Mouse (Mus musculus) embryonic facial prominence, embryonic 15.5 days (tissue): ENCODE data around the gene Zfp385b. TPM values are rescaled to one million over a fixed set of nuclear protein-coding genes. Genes with fewer than 3 reads are reported as not detected.

Experiments
- ATAC-seq: fragments of 200-750 bp; cut with Nextera tagmentation; 2 replicates; pipeline ENCODE4 v1.8.0; 2017; ENCODE audit warnings: low read depth, moderate TSS enrichment; ENCODE audit not compliant: insufficient number of reproducible peaks, low FRiP score, low TSS enrichment
- H3K27ac ChIP-seq: fragments of 300-500 bp; sonication (generic); replicated peaks from 2 replicates; pipeline ENCODE4 v1.5.1; 2015; ENCODE audit warnings: mild to moderate bottlenecking, inconsistent platforms
- H3K27me3 ChIP-seq: fragments of 300-500 bp; sonication (generic); 2 replicates; pipeline ENCODE4 v1.6.1; 2015; ENCODE audit warnings: inconsistent platforms
- H3K36me3 ChIP-seq: fragments of 300-500 bp; sonication (generic); 2 replicates; pipeline ENCODE4 v1.6.1; 2015; ENCODE audit warnings: mild to moderate bottlenecking, inconsistent platforms
- H3K4me1 ChIP-seq: fragments of 300-500 bp; sonication (generic); 2 replicates; pipeline ENCODE4 v1.6.1; 2015; ENCODE audit warnings: inconsistent platforms
- H3K4me2 ChIP-seq: fragments of 300-500 bp; sonication (generic); replicated peaks from 2 replicates; pipeline ENCODE4 v1.6.1; 2015; ENCODE audit warnings: mild to moderate bottlenecking, inconsistent platforms
- H3K4me3 ChIP-seq: fragments of 300-500 bp; sonication (generic); replicated peaks from 2 replicates; pipeline ENCODE4 v1.5.1; 2015; ENCODE audit warnings: mild to moderate bottlenecking, inconsistent platforms
- H3K9ac ChIP-seq: fragments of 300-500 bp; sonication (generic); 2 replicates; pipeline ENCODE4 v1.6.1; 2015; ENCODE audit warnings: inconsistent platforms
- H3K9me3 ChIP-seq: fragments of 300-500 bp; sonication (generic); replicated peaks from 2 replicates; pipeline ENCODE4 v1.6.1; 2016; ENCODE audit warnings: inconsistent platforms
- WGBS: fragments of 180-500 bp; shearing (Covaris S2); methylation state at CpG from one replicate; pipeline ENCODE4 v1.1.7; 2015; 5-methylcytosine and 5-hydroxymethylcytosine counted together
- polyA plus RNA-seq: library from polyadenylated mRNA; unstranded; fragments of >200 nt; fragmentation: Nextera tagmentation; extraction: Ambion mirVana; gene quantifications from 2 replicates; pipeline ENCODE4 v1.2.1, GENCODE M21; 2015

The Zfp385b gene
- polyA plus RNA-seq: 10.4 and 11.0 TPM in 2 replicates

DNA sequence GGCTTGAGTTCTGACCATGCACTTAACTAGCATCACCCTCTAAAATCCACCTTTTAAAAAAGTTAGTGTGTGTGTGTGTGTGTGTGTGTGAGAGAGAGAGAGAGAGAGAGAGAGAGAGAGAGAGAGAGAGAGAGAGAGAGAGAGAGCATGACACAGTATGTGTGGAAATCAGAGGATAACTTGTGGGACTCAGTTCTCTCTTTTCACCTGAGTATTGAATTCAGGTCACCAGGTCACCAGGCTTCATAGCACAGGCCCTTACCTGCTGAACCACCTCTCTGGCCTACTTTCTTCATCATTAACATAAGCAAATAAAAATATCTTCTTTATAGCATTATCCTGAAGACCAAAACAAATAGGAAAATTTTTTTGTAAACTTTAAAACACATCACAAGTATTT is at the start of gene Zfp385b:
Gene Zfp385b (minus strand): TSS at position 101 of the 400 bp plus-strand sequence.
- no peaks in the 10 kb centered on the region for H3K9me3 ChIP-seq
- no peak within 1 kb of the TSS for H3K4me3 ChIP-seq
- no peaks in the 10 kb centered on the region for H3K36me3 ChIP-seq
- no peak within 1 kb of the TSS for H3K4me2 ChIP-seq
- no peak within 1 kb of the TSS for H3K9ac ChIP-seq
- peaks cover 5% of the 10 kb centered on the region; the same call in 1 of the 2 replicates for H3K4me1 ChIP-seq
- no peak within 1 kb of the TSS for H3K27ac ChIP-seq
- no peak for ATAC-seq
- H3K27me3 ChIP-seq: peaks cover 22% of the 10 kb centered on the region; the same call in 1 of the 2 replicates

DNA sequence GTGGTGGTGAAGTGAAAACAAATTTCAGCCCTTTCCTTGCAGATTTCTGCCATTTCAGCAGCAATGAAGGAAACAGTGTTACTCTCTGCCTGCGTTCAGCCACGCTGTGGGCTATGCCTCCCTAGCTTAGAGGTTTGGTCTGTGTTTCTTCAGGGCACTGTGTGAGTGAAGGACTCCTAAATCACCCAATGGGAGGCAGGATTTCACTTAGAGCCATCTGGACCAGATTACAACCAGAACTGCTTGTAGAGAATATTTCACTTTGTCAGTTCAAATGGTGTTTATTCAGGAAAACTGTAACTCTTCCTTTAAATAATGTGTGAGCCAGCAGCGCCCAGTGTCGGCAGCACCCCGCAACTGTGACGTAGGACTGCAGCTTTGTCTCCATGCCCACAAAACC is 44.5 kb upstream of the Zfp385b start:
- WGBS: 35% methylated on average over 6 of the region's 6 CpGs
- H3K9me3 ChIP-seq: no peaks in the 10 kb centered on the region
- peaks cover 12% of the 10 kb centered on the region; the same call in 1 of the 2 replicates for H3K4me1 ChIP-seq
- peak overlapping the region; percentile 34 for H3K4me3 ChIP-seq
- peak overlapping the region; percentile 47 for H3K4me2 ChIP-seq
- peak; percentile 87 for ATAC-seq
- H3K27ac ChIP-seq: peak overlapping the region; percentile 87
- H3K27me3 ChIP-seq: no peaks in the 10 kb centered on the region
- H3K36me3 ChIP-seq: no peaks in the 10 kb centered on the region
- no peak overlapping the region; the same call in 1 of the 2 replicates for H3K9ac ChIP-seq

DNA sequence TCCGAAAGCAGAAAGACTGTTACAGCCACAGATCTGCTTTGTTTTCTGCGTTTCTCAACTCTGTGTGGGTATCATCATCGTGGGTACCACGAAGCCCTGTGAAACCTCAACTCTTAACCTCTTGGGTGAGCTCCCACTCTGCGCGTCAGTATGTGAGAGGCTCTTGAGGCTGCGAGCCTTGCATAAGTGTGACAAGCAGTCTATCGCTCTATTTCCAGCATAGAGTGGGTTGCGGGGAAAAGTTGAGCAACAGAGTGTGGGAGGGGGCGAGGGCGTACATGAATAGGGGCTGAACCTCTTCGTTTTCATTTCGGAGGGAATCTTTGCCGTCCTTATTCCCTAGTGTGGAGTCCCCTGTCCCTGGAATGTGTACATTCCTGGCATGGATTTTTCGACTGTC is 44.1 kb upstream of the Zfp385b start:
- Histone ChIP-seq H3K4me1 (peaks cover 12% of the 10 kb centered on the region; the same call in 1 of the 2 replicates), H3K27ac (peak overlapping the region; percentile 87), H3K4me3 (peak overlapping the region; percentile 34), H3K9me3 (no peaks in the 10 kb centered on the region), H3K36me3 (no peaks in the 10 kb centered on the region), H3K27me3 (no peaks in the 10 kb centered on the region), H3K9ac (no peak overlapping the region; the same call in 1 of the 2 replicates), H3K4me2 (peak overlapping the region; percentile 47)
- ATAC-seq: peak; percentile 72
- WGBS: 43% methylated on average over 15 of the region's 15 CpGs

DNA sequence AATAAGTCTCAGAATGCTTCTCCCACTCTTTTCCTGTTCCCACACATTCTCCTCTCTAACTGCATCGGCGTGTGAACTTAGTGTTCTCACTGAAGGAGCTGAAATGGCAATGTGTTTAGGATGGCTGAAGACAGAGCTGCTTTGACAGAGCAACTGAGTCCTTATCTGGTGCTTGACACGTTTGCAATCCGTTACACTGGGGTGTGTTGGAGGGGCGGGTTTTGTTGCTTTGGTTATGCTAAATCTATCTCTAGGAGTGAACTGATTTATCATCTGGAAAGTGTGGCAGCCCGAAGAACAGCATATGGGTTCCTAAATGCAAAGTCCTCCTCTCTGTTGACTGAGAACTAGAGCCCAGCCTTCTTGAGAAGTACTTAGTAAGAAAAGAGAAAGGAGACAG is 22.0 kb upstream of the Zfp385b start:
- no peak for ATAC-seq
- H3K27me3 ChIP-seq: no peaks in the 10 kb centered on the region
- no peaks in the 10 kb centered on the region for H3K4me1 ChIP-seq
- H3K36me3 ChIP-seq: no peaks in the 10 kb centered on the region
- H3K9me3 ChIP-seq: no peaks in the 10 kb centered on the region
- no peak overlapping the region for H3K9ac ChIP-seq
- 60% methylated on average over 6 of the region's 6 CpGs for WGBS
- no peak overlapping the region for H3K4me2 ChIP-seq
- H3K4me3 ChIP-seq: no peak overlapping the region
- H3K27ac ChIP-seq: no peak overlapping the region

DNA sequence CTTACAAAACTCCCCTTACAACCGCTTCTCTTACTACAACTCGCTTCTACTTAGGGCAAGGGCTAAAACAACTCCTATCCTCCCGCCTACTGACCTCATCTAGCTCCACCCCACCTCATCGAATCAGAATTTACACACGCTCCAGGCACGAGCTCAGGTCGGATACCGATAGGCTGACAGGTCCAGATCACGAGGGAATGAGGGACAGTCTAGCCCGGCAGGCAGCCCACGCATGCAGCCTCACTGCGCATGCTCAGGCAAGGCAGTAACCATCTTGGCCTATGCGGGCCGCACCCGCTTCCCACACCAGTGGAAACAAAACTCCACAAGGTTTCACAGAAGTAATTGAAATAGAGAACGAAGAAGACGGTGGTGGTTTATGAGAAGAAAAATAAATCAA is 20.1 kb upstream of the Zfp385b start:
- no peak for ATAC-seq
- 86% methylated on average over 17 of the region's 17 CpGs for WGBS
- H3K27ac ChIP-seq: no peak overlapping the region

DNA sequence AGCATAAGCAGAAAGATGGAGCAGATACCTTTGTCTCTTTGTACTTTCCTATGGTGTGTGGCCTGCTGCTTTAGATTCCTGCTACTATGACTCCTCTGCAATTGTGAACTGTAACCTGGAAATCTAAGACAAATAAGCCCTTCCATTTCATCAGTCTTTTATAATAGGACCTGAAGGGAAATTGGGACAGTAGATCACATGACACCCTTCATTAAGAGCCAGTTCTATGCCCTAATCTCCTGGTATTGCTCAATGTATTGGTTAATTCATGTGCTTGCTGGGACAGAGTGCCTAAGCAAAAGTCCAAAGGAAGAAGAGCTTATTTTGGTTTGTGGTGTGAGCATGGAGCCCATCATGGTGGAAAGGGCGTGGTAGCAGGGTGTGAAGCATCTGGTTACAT is 19.2 kb upstream of the Zfp385b start:
- ATAC-seq: no peak
- WGBS: 87% methylated on average over 1 of the region's 1 CpGs
- H3K36me3 ChIP-seq: no peaks in the 10 kb centered on the region

More for the DNA sequence above, 20.1 kb upstream of the Zfp385b start:
- no peak overlapping the region for H3K4me2 ChIP-seq
- H3K9ac ChIP-seq: no peak overlapping the region
- no peaks in the 10 kb centered on the region for H3K4me1 ChIP-seq
- no peaks in the 10 kb centered on the region for H3K36me3 ChIP-seq
- no peak overlapping the region for H3K4me3 ChIP-seq
- H3K27me3 ChIP-seq: no peaks in the 10 kb centered on the region
- no peaks in the 10 kb centered on the region for H3K9me3 ChIP-seq

DNA sequence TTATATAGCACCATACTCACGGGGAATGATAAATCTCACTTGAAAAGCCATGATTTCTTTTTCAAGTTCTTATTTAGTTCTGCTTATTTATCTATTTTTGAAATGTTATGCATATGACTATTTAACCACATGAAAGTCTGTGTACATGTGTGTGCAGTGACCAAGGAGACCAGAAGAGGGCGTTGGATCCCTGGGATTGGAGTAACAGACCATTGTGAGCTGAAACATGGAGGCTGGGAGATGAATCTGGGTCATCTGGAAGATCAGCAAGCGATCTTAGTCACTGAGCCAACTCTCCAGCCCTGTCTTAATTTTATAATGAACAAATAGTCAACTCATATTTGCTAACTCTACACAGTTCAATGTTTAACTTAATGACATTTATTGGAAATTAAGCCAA is 16.3 kb upstream of the Zfp385b start:
- Histone ChIP-seq H3K27ac (no peak overlapping the region), H3K4me2 (no peak overlapping the region), H3K4me3 (no peak overlapping the region), H3K36me3 (no peaks in the 10 kb centered on the region), H3K27me3 (no peaks in the 10 kb centered on the region), H3K9me3 (no peaks in the 10 kb centered on the region), H3K4me1 (no peaks in the 10 kb centered on the region), H3K9ac (no peak overlapping the region)
- WGBS: 58% methylated on average over 3 of the region's 3 CpGs
- ATAC-seq: no peak

More for the DNA sequence above, 19.2 kb upstream of the Zfp385b start:
- H3K27me3 ChIP-seq: no peaks in the 10 kb centered on the region
- H3K4me2 ChIP-seq: no peak overlapping the region
- H3K27ac ChIP-seq: no peak overlapping the region
- no peaks in the 10 kb centered on the region for H3K4me1 ChIP-seq
- H3K9ac ChIP-seq: no peak overlapping the region
- no peaks in the 10 kb centered on the region for H3K9me3 ChIP-seq
- no peak overlapping the region for H3K4me3 ChIP-seq

DNA sequence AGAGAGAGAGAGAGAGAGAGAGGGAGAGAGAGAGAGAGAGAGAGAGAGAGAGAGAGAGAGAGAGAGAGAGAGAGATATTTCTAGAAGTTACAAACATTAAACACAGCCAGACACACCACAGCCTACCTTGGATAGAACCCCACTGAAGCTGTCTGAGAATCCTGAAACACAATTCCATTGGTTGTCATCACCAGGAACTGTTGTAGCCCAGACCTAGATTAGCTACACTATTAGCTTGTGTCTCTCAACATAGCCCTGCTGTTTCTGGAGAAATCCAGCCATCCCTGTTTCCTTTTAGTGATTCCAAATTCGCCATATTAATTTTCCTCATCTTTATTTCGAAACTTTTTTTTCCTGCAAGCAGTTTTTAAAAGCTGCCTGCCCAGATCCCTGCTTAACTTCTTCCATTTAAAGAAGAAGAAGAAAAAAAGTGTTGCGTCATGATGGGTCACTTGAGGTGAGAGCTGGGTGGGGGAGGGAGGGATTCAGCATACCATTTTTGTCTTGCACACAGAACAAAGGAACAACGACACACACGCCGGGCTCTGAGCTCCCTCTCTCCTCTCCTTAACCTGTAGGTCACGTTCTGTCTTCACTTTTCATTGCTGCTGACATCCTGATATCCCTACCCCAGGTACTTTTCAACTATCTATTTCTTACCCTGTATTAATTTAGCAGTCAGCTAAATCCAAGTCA is 6.8 kb upstream of the Zfp385b start:
- ATAC-seq: no peak
- Histone ChIP-seq H3K4me3 (no peak overlapping the region), H3K27me3 (no peaks in the 10 kb centered on the region), H3K4me1 (no peaks in the 10 kb centered on the region), H3K27ac (no peak overlapping the region), H3K9ac (no peak overlapping the region), H3K9me3 (no peaks in the 10 kb centered on the region), H3K36me3 (no peaks in the 10 kb centered on the region), H3K4me2 (no peak overlapping the region)
- 44% methylated on average over 7 of the region's 7 CpGs for WGBS

DNA sequence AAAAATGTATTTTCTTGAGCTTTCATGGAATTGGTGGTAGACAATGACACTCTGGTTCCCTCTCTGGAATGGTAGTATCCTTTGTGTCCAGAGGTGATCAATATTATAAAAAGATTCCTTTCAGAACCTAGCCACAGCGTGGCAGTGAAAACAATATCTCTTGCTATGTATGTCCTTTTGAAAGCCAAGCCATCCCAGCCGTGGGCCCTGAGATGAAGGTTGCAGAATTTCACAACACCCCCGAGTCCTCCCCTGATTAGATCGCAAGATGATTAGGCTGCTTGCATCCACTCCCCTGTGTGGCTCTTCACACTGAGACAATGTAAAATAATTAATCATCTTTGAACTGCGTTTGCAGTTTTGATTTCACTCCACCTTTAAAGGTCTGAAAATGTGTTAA is 3.6 kb upstream of the Zfp385b start:
- Histone ChIP-seq H3K4me3 (no peak overlapping the region), H3K9ac (no peak overlapping the region), H3K9me3 (no peaks in the 10 kb centered on the region), H3K27ac (no peak overlapping the region), H3K4me1 (no peaks in the 10 kb centered on the region), H3K27me3 (peaks cover 2% of the 10 kb centered on the region; the same call in 1 of the 2 replicates), H3K36me3 (no peaks in the 10 kb centered on the region), H3K4me2 (no peak overlapping the region)
- WGBS: 77% methylated on average over 5 of the region's 5 CpGs
- no peak for ATAC-seq

DNA sequence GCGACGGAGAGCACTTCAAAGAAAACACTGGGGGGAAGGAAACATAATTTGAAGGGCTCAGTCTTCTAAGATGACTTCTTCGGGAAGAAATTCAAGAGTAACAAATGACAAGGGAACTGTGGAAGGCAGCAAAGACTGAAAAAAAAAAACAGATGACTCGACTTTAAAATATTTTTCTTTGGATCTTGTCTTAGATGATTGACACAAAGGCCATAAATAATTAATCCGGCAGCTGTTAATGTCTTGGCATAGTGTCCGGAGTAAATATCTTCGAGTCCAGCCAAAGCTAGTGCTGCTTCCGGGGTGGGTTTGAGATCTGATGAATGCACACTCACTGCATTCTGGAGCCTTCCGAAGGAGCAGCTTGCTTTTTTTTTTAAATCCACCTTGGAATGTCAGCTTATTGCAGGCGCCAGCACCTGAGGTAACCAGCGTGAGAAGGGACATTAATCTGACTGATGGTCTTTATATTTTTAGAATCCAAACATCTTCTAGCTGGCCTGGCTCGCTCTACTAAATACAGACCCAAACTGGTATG is 2.0 kb downstream of the Zfp385b start:
- no peak overlapping the region; the same call in 1 of the 2 replicates for H3K9ac ChIP-seq
- H3K27me3 ChIP-seq: peaks cover 30% of the 10 kb centered on the region
- 21% methylated on average over 12 of the region's 12 CpGs for WGBS

DNA sequence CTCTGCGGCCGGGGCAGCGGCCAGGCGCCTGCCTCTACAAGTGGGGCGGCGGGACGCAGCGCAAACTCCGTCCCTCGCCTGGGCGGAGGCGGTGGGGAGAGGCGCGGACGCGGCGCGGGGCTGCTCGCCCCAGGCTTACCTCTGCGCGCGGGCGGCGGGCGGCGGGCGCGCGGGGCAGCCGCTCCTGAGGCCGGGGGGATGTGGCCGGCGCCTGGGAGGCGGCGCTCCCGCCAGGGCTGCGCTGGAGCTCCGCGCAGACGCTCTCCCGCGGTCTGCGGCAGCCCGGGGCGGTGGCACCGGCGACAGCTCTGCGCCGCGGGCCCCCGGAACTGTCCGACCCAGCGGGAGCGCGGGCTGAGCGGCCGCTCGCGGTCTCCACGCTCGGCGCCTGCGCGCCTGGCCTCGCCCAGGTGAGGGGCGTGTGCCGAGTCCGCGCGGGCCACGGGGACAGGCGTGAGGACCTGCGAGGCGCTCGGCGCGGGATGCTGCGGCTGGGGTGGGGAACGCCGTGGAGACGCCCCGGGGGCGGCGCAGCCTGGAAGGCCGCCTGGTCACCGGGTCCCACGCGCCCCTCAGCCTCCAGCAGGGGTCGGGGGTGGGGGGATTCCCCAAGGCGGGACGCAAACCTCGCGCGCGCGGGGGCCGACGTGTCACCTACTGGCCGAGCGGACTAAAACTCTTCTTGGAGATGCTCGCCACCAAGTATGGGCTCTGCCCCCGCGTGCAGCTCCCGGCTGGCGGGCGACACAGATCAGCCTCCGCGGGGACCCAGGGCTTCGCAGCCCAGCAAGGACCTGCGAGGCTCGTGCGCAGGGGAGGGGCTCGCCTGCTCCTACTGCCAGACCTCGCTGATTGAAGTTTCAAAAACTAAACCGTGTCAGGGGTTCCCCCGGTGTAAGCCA is 2.8 kb downstream of the Zfp385b start:
- H3K36me3 ChIP-seq: no peaks in the 10 kb centered on the region
- H3K27ac ChIP-seq: no peak overlapping the region
- peak overlapping the region; percentile 63 for H3K4me3 ChIP-seq
- peak overlapping the region; percentile 31 for H3K9ac ChIP-seq
- H3K27me3 ChIP-seq: peaks cover 30% of the 10 kb centered on the region
- ATAC-seq: peak; percentile 81
- peaks cover 5% of the 10 kb centered on the region; the same call in 1 of the 2 replicates for H3K4me1 ChIP-seq
- WGBS: under 1% methylated on average over 112 of the region's 116 CpGs
- H3K4me2 ChIP-seq: peak overlapping the region; percentile 99
- no peaks in the 10 kb centered on the region for H3K9me3 ChIP-seq

More for the DNA sequence above, 2.0 kb downstream of the Zfp385b start:
- H3K4me1 ChIP-seq: peaks cover 5% of the 10 kb centered on the region; the same call in 1 of the 2 replicates
- no peak overlapping the region for H3K27ac ChIP-seq
- no peaks in the 10 kb centered on the region for H3K9me3 ChIP-seq
- no peaks in the 10 kb centered on the region for H3K36me3 ChIP-seq
- H3K4me2 ChIP-seq: peak overlapping the region; percentile 99
- peak overlapping the region; percentile 63 for H3K4me3 ChIP-seq
- ATAC-seq: no peak
